Mouse (Mus musculus) forebrain, embryonic 12.5 days (tissue): ENCODE data around the gene Tbc1d10a. TPM values are rescaled to one million over a fixed set of nuclear protein-coding genes. Genes with fewer than 3 reads are reported as not detected.

Source experiments
- ATAC-seq: fragments of 200-750 bp; cut with Nextera tagmentation; 2 replicates; pipeline ENCODE4 v1.8.0; 2017; ENCODE audit warnings: moderate TSS enrichment; ENCODE audit not compliant: low FRiP score
- H3K27ac ChIP-seq: fragments of 300-500 bp; sonication (generic); 2 replicates; pipeline ENCODE4 v1.5.1; 2016; ENCODE audit warnings: mild to moderate bottlenecking
- H3K27me3 ChIP-seq: fragments of 300-500 bp; sonication (generic); 2 replicates; pipeline ENCODE4 v1.6.1; 2016; ENCODE audit warnings: mild to moderate bottlenecking
- H3K36me3 ChIP-seq: fragments of 300-500 bp; sonication (generic); replicated peaks from 2 replicates; pipeline ENCODE4 v1.6.1; 2016; ENCODE audit warnings: mild to moderate bottlenecking
- H3K4me1 ChIP-seq: fragments of 300-500 bp; sonication (generic); 2 replicates; pipeline ENCODE4 v1.6.1; 2016
- H3K4me2 ChIP-seq: fragments of 300-500 bp; sonication (generic); 2 replicates; pipeline ENCODE4 v1.6.1; 2016; ENCODE audit warnings: mild to moderate bottlenecking, moderate library complexity
- H3K4me3 ChIP-seq: fragments of 300-500 bp; sonication (generic); replicated peaks from 2 replicates; pipeline ENCODE4 v1.5.1; 2016; ENCODE audit warnings: mild to moderate bottlenecking
- H3K9ac ChIP-seq: fragments of 300-500 bp; sonication (generic); 2 replicates; pipeline ENCODE4 v1.6.1; 2016; ENCODE audit warnings: mild to moderate bottlenecking
- H3K9me3 ChIP-seq: fragments of 300-500 bp; sonication (generic); 2 replicates; pipeline ENCODE4 v1.6.1; 2016
- WGBS: fragments of 180-500 bp; shearing (Covaris S2); methylation state at CpG from one replicate; pipeline ENCODE4 v1.1.7; 2016; 5-methylcytosine and 5-hydroxymethylcytosine counted together
- polyA plus RNA-seq: library from polyadenylated mRNA; unstranded; fragments of >200 nt; fragmentation: Nextera tagmentation; extraction: Ambion mirVana; gene quantifications from 2 replicates; pipeline ENCODE4 v1.2.1, GENCODE M21; 2016

The Tbc1d10a gene
- 22.3 and 26.7 TPM in 2 replicates for polyA plus RNA-seq

DNA sequence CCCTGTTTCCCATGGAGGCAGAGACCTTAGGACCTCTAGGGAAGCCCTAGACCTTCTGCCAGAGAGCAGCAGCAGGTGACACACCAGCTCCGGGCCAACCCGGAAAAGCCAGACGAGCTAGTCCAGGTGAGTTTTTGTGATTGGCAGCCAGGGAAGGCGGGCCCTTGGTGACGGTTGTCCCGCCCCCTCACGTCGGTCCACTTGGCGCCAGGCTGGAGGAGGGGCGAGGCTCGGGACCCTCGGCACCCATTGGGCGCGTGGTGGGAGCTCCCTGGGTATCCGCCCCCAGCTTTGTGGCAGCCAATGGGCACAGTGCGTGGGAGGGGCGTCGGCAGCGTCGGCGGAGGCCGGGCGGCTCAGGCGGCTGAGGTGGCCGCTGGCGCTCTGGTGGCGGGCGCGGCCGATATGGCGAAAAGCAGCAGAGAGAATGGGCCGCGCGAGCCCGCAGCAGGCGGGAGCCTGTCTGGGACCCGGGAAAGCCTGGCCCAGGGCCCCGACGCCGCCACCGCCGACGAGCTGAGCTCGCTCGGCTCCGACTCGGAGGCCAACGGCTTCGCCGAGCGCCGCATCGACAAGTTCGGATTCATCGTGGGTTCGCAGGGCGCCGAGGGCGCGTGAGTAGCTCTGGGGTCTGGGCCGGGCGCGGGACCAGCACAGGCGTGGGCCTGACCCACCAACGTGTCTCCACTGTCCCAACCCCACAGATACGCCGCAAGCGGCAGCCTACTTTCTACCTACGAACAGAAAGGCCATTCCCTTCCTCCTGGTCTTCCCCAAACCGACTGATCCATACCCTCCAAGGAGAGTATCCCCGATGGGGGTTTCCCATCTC lies at the start of gene Tbc1d10a:
Gene Tbc1d10a, plus strand, starts transcription at position 304 of the 832 bp plus-strand sequence.
- Histone ChIP-seq H3K9ac (peak within 1 kb of the TSS; percentile 87), H3K36me3 (peaks cover 14% of the 10 kb centered on the region), H3K9me3 (no peaks in the 10 kb centered on the region), H3K4me3 (peak within 1 kb of the TSS; percentile 82), H3K27me3 (no peaks in the 10 kb centered on the region), H3K4me2 (peak within 1 kb of the TSS; percentile 70), H3K4me1 (peaks cover 17% of the 10 kb centered on the region), H3K27ac (peak within 1 kb of the TSS; percentile 39; the same call in 1 of the 2 replicates)
- peak; percentile 100 for ATAC-seq
- WGBS: under 1% methylated on average over 71 of the region's 71 CpGs

DNA sequence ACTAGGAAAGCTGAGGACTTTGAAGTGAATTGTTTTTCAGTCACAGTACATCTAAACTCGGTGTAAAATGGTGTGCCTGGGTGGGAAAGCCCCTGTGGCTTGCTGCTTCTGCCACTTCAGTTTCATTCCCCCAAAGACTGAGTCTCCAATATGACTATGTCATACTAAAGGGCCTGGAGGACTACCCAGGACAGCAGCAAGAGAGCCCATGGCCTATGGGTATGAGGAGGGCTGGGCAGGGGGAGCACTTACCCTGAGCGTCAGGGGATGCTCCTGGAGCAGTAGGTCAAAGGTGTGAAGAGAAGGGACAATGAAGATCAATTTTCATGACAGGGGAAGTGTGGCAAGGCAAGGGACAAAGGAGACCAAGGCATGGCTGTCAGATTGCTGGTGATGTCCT lies 47.6 kb upstream of the Tbc1d10a start:
- 85% methylated on average over 2 of the region's 2 CpGs for WGBS
- H3K9me3 ChIP-seq: no peaks in the 10 kb centered on the region
- no peak for ATAC-seq
- no peaks in the 10 kb centered on the region for H3K27me3 ChIP-seq
- H3K4me2 ChIP-seq: no peak overlapping the region
- no peak overlapping the region for H3K4me3 ChIP-seq
- H3K9ac ChIP-seq: no peak overlapping the region
- peaks cover 67% of the 10 kb centered on the region for H3K36me3 ChIP-seq
- H3K4me1 ChIP-seq: peaks cover 23% of the 10 kb centered on the region
- H3K27ac ChIP-seq: no peak overlapping the region

DNA sequence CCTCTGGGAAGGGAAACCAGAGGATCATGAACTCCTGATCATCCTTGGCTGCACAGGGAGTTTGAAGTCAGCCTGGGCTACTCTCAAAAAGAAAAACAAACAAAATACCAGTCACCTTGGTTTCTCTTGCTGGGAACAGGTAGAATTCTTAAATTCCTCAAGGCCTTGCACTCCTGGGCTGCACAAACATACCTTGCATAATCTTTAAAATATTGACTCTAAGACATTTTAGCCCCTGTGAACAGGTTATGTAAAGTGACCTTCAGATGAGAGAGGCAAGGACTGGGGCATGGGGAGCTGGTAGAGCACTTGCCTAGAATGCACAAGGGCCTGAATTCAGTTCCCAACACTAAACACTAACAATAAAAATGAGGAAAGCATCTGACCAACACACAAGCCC lies 45.1 kb upstream of the Tbc1d10a start:
- no peaks in the 10 kb centered on the region for H3K9me3 ChIP-seq
- H3K36me3 ChIP-seq: peaks cover 74% of the 10 kb centered on the region
- H3K27ac ChIP-seq: no peak overlapping the region
- H3K27me3 ChIP-seq: no peaks in the 10 kb centered on the region
- no peak overlapping the region for H3K4me2 ChIP-seq
- peaks cover 13% of the 10 kb centered on the region for H3K4me1 ChIP-seq
- H3K4me3 ChIP-seq: no peak overlapping the region
- no peak for ATAC-seq
- no peak overlapping the region for H3K9ac ChIP-seq

DNA sequence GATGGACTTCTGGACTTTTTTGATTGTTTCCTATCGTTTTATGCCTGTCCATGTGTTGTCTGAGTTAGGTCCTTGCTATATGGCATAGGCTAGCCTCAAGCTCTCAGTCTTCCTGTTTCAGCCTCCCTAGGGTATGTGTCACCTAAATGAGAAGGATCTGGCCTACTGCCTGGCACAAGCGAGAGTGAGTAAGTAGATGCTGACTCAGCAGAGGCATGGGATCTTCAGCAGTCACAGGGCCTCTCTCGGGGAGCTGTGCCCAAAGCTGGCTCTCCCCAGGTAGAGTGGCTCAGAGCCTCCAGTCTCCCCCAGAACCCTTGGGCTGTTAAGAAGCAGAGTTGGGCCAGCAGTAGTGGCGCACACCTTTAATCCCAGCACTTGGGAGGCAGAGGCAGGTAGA lies 44.2 kb upstream of the Tbc1d10a start:
- H3K27me3 ChIP-seq: no peaks in the 10 kb centered on the region
- no peak overlapping the region for H3K4me3 ChIP-seq
- WGBS: 86% methylated on average over 4 of the region's 4 CpGs
- no peak overlapping the region for H3K27ac ChIP-seq
- H3K4me1 ChIP-seq: peaks cover 5% of the 10 kb centered on the region; the same call in 1 of the 2 replicates
- no peaks in the 10 kb centered on the region for H3K9me3 ChIP-seq
- H3K9ac ChIP-seq: no peak overlapping the region
- H3K4me2 ChIP-seq: no peak overlapping the region
- ATAC-seq: no peak
- H3K36me3 ChIP-seq: peaks cover 69% of the 10 kb centered on the region

DNA sequence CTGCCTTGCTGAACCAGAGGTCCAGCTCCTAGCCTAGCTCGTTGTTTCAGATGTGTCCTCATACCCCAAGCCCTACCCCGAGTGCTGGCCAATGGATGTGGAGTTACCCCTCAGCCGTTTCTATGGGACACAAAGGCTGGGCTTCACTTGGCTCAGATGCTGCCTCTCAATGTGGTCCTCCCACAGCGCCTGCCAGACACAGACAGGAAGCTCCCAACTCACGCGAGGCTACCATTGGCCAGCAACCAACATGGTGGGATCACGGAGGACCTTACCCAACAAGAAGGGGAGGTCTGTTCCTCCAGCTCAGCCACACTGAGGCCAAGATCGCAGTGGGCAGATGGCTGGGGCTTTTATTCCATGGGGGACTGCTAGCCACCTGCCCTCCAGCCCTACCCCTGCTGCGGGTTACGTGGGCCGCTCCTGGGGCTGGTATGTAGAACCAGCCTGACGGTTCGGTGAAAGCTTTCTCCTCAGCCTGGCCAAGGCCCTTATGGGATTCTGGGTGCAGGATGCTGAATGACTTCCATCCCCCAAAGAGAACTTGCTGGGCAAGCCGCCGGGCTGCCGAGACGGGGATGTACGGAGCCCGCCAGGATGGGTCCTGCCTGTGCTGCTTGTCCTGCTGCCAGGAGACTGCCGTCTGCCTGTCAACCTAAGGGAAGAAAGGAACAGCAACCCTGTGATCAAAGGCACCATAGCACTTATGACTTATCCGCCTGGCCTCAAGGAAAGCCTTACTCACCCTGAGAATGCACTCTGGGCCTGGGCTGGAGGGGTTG lies 43.1 kb upstream of the Tbc1d10a start:
- ATAC-seq: no peak
- H3K9me3 ChIP-seq: no peaks in the 10 kb centered on the region

DNA sequence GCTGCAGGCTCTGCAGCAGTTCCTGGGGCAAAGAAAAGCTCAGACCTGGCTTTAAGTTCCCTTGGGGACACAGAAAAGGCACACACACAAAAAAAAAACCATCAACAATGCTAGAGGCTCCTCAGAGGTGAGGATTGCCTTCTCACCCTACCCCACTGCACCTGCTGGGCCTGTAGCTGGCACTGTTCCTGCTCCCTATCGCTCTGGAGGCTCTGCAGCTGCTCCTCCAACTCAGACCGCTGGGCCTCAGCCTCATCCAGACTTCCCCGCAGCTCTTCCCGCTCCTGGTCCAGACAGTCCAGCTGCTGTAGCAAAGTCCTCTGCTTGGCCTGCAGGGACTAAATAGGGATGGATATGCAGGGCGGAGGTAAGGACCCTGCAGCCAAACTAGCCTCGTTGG lies 40.2 kb upstream of the Tbc1d10a start:
- peaks cover 33% of the 10 kb centered on the region for H3K36me3 ChIP-seq
- no peak overlapping the region for H3K4me2 ChIP-seq
- no peaks in the 10 kb centered on the region for H3K4me1 ChIP-seq
- H3K4me3 ChIP-seq: no peak overlapping the region
- H3K27me3 ChIP-seq: no peaks in the 10 kb centered on the region
- no peak for ATAC-seq
- H3K9ac ChIP-seq: 0 out of 2 replicates have a peak overlapping the region, but pooled peaks have one; percentile 12
- WGBS: 77% methylated on average over 6 of the region's 6 CpGs
- no peak overlapping the region for H3K27ac ChIP-seq
- no peaks in the 10 kb centered on the region for H3K9me3 ChIP-seq

More for the DNA sequence above, 43.1 kb upstream of the Tbc1d10a start:
- H3K9ac ChIP-seq: no peak overlapping the region
- no peak overlapping the region for H3K4me2 ChIP-seq
- peaks cover 60% of the 10 kb centered on the region for H3K36me3 ChIP-seq
- H3K27me3 ChIP-seq: no peaks in the 10 kb centered on the region
- H3K27ac ChIP-seq: no peak overlapping the region
- no peak overlapping the region for H3K4me3 ChIP-seq
- no peaks in the 10 kb centered on the region for H3K4me1 ChIP-seq
- WGBS: 91% methylated on average over 21 of the region's 21 CpGs

DNA sequence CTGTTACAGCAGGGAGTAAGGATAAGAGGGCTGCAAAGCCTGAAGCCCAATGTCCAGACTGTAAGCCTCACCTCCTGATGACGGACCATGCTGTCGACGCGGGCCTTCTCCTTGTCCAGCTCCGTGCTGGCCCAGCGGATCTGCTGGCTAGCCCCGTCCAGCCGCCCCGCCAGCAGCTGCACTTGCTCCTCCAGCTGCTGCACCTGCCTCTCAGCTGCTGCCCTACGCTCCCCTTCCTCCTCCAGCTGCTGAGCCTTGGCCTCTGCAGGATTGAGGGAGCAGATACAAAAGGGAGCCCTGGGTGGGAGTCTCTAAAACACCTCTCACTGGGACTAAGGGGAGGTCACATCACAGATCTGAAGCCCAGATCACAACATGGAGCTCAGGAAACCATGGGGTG lies 39.5 kb upstream of the Tbc1d10a start:
- no peak overlapping the region for H3K4me3 ChIP-seq
- no peak overlapping the region for H3K27ac ChIP-seq
- no peaks in the 10 kb centered on the region for H3K9me3 ChIP-seq
- 87% methylated on average over 10 of the region's 10 CpGs for WGBS
- H3K4me2 ChIP-seq: no peak overlapping the region
- ATAC-seq: no peak
- 0 out of 2 replicates have a peak overlapping the region, but pooled peaks have one; percentile 17 for H3K9ac ChIP-seq
- H3K36me3 ChIP-seq: peaks cover 26% of the 10 kb centered on the region
- H3K4me1 ChIP-seq: no peaks in the 10 kb centered on the region
- no peaks in the 10 kb centered on the region for H3K27me3 ChIP-seq

DNA sequence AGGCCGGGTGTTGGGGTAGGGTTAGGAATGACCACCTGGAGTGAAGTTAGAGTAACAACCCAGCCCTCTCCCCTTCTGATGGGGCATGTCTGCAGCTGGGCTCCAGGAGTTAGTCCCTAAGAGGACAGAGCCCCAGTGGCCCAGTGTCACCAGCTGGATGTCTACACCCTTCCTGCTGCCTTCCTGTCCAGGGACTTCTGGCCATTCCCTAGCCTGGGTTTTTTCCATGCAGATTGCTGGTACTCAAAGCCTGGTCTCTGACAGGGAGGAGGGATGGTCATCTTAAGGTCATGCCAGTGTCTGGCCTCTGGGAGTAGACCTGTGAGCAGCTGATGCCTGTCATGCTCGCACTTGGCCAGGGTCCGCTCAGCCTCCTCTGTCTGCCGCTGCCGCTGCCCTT lies 38.5 kb upstream of the Tbc1d10a start:
- Histone ChIP-seq H3K9ac (no peak overlapping the region), H3K27ac (no peak overlapping the region), H3K9me3 (no peaks in the 10 kb centered on the region), H3K27me3 (no peaks in the 10 kb centered on the region), H3K4me2 (no peak overlapping the region), H3K4me1 (no peaks in the 10 kb centered on the region), H3K36me3 (peaks cover 16% of the 10 kb centered on the region), H3K4me3 (no peak overlapping the region)
- WGBS: 92% methylated on average over 5 of the region's 5 CpGs
- no peak for ATAC-seq

DNA sequence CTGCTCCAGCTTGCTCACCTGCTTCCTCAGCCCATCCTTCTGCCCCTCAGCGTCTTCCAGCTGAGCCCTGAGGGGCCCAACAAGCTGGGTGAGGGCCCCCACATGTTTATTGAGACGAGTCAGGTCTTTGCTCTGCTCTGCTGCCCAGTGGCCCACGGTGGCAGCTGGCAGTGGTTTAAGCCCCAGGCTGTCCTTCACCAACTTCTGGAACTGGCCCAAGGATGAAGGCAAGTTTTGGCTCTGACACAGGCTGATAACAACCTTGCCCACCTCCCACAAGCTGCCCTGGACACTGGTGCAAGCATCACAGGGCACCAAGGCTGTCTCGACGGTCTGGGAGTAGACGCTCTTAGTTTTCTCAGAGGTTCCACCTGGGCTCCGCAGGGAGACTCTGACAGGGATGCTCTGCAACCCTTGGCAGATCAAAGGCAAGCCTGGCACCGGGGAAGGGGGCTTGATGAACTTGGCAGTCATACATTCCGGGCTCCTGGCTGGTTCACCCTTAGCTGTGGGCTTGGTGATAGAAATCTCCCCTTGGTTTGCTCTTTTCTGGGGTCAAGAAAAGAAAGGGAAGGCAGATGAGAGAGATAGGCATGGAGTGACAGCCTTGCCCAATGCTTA lies 37.9 kb upstream of the Tbc1d10a start:
- no peaks in the 10 kb centered on the region for H3K27me3 ChIP-seq
- H3K36me3 ChIP-seq: peaks cover 10% of the 10 kb centered on the region
- H3K9me3 ChIP-seq: no peaks in the 10 kb centered on the region
- ATAC-seq: no peak
- H3K9ac ChIP-seq: no peak overlapping the region
- H3K4me3 ChIP-seq: no peak overlapping the region
- no peak overlapping the region for H3K4me2 ChIP-seq
- no peak overlapping the region for H3K27ac ChIP-seq
- 87% methylated on average over 9 of the region's 9 CpGs for WGBS
- H3K4me1 ChIP-seq: no peaks in the 10 kb centered on the region

DNA sequence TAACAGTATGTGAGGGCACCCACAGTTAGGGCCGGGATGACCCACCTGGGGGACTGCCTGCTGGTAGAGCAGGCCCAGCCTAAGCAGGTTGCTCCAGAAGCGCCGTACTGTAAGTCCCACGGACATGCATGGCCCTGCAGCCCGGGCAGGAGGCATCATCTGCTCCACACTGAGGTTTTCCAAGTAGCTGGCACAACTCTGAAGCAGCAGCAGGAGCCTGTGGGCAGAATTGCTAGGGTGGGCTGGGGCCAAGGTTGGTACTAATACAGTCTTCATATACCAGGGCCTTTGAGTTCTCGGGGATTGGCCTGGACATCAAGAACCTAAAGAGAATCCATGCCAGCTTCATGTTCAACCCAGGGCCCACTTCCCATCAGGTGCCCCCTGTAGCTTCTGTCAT lies 36.7 kb upstream of the Tbc1d10a start:
- Histone ChIP-seq H3K27me3 (no peaks in the 10 kb centered on the region), H3K4me3 (no peak overlapping the region), H3K9me3 (no peaks in the 10 kb centered on the region), H3K36me3 (no peaks in the 10 kb centered on the region; the same call in 1 of the 2 replicates), H3K27ac (no peak overlapping the region), H3K9ac (no peak overlapping the region), H3K4me2 (no peak overlapping the region), H3K4me1 (no peaks in the 10 kb centered on the region)
- WGBS: 91% methylated on average over 6 of the region's 6 CpGs
- no peak for ATAC-seq

DNA sequence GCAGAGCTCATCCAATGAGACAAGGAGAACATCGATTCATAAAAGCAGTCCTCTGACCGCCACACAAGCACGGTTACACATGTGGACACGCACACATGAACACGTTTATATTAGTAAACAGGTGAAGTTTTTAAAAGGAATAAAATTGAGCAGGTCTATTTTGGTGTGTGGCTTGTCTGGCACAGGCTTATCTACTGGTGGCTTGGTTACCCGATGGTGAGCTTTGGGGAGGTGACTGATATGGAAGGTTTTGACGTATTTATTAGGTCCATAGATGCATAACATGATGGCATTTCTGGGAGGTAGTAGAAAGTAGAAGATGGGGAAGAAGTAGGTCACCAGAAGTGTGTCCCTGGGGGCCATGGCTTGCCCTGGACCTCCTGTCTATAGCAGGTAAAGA lies 32.9 kb upstream of the Tbc1d10a start:
- H3K4me2 ChIP-seq: no peak overlapping the region
- no peaks in the 10 kb centered on the region for H3K4me1 ChIP-seq
- H3K27me3 ChIP-seq: no peaks in the 10 kb centered on the region
- WGBS: 94% methylated on average over 7 of the region's 7 CpGs
- no peaks in the 10 kb centered on the region for H3K36me3 ChIP-seq
- no peak overlapping the region for H3K9ac ChIP-seq
- no peaks in the 10 kb centered on the region for H3K9me3 ChIP-seq
- H3K27ac ChIP-seq: no peak overlapping the region
- no peak for ATAC-seq
- H3K4me3 ChIP-seq: no peak overlapping the region

DNA sequence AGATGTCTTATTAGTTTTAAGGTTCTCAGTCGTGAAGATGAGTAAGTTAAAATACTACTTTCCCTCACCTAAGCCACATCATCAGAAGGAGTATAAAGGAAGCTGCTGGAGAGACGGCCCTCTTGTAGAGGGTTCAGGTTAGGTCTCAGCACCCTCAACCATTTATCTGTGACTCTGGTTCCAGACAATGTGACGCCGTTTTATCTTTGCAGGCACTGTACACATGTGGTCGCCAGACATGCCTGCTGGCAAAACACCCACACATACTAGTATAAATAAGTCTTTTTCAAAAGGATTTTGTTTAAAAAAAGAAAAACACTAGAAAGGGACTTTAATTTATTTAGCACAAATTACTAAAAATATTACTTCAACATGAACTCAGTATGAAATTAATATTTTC lies 30.9 kb upstream of the Tbc1d10a start:
- ATAC-seq: no peak
- Histone ChIP-seq H3K4me3 (no peak overlapping the region), H3K4me2 (no peak overlapping the region), H3K9me3 (no peaks in the 10 kb centered on the region), H3K9ac (no peak overlapping the region), H3K27ac (no peak overlapping the region), H3K27me3 (no peaks in the 10 kb centered on the region), H3K36me3 (no peaks in the 10 kb centered on the region), H3K4me1 (peaks cover 10% of the 10 kb centered on the region; the same call in 1 of the 2 replicates)
- WGBS: 84% methylated on average over 5 of the region's 5 CpGs
